Mouse (Mus musculus): ENCODE results near the gene Gm6676. TPM values are rescaled to one million over a fixed set of nuclear protein-coding genes. Genes with fewer than 3 reads are reported as not detected.
"Not testable (repeated sequence)": the region's sequence is repeated elsewhere in the genome, so short reads cannot be mapped to it uniquely, and the experiment has no call there.

Gene Gm6676
- polyA plus RNA-seq (2012; rRNA removed), result not detected in 2 replicates
- not detected in 2 replicates for polyA plus RNA-seq (2014; fragmentation: Nextera tagmentation; extraction: Ambion mirVana)

GRCm38 (mm10) chr14:7125312-7125711 lies at the start of gene Gm6676:
TSS of gene Gm6676 (minus strand) at chr14:7125412.
- H3K36me3 ChIP-seq (replicated peaks; ENCODE audit: control insufficient read depth, insufficient read depth, low read depth); DNase-seq (ENCODE audit: low read depth in 3 of 3, low spot score in 3 of 3); H3K4me1 ChIP-seq (replicated peaks; ENCODE audit: control insufficient read depth in 2 of 2, insufficient read depth in 2 of 2, low read length in 1 of 2); H3K27ac ChIP-seq; H3K4me2 ChIP-seq (ENCODE audit: low read depth); ATAC-seq (ENCODE audit: insufficient read depth); H3K27me3 ChIP-seq (ENCODE audit: control insufficient read depth, insufficient read depth, low read length); H3K4me3 ChIP-seq (ENCODE audit: insufficient read depth in 1 of 2, low read depth in 2 of 2, low read length in 2 of 2); H3K9ac ChIP-seq (replicated peaks); H3K9me3 ChIP-seq (ENCODE audit: control insufficient read depth, low read length): not testable (repeated sequence)
- no CpG with 5 or more reads among the region's 2 CpGs for WGBS (ENCODE audit: insufficient replicate concordance)

- not testable (repeated sequence) for DNase-seq (ENCODE audit: low read depth in 3 of 3, low spot score in 3 of 3)
These were observed 49.3 kb upstream of the Gm6676 start, which contains the start of gene Gm3512 for GRCm38 (mm10) chr14:7174483-7174971. TSS of gene Gm3512 (minus strand) at chr14:7174533.

GRCm38 (mm10) chr14:7105124-7105802 lies 19.9 kb downstream of the Gm6676 start:
- DNase-seq (ENCODE audit: low read depth in 3 of 3, low spot score in 3 of 3); H3K4me2 ChIP-seq (ENCODE audit: low read depth); H3K27me3 ChIP-seq (ENCODE audit: control insufficient read depth, insufficient read depth, low read length); H3K4me3 ChIP-seq (ENCODE audit: insufficient read depth in 1 of 2, low read depth in 2 of 2, low read length in 2 of 2); H3K27ac ChIP-seq; H3K36me3 ChIP-seq (replicated peaks; ENCODE audit: control insufficient read depth, insufficient read depth, low read depth); ATAC-seq (ENCODE audit: insufficient read depth); H3K9ac ChIP-seq (replicated peaks); H3K9me3 ChIP-seq (ENCODE audit: control insufficient read depth, low read length); H3K4me1 ChIP-seq (replicated peaks; ENCODE audit: control insufficient read depth in 2 of 2, insufficient read depth in 2 of 2, low read length in 1 of 2): not testable (repeated sequence)
- 3% methylated on average over 6 of the region's 54 CpGs for WGBS (ENCODE audit: insufficient replicate concordance)

More at GRCm38 (mm10) chr14:7174483-7174971, 49.3 kb upstream of the Gm6676 start, which contains the start of gene Gm3512:
- no CpG with 5 or more reads among the region's 37 CpGs for WGBS (ENCODE audit: insufficient replicate concordance)
- not testable (repeated sequence) for H3K4me1 ChIP-seq (replicated peaks; ENCODE audit: control insufficient read depth in 2 of 2, insufficient read depth in 2 of 2, low read length in 1 of 2); H3K4me2 ChIP-seq (ENCODE audit: low read depth); H3K9ac ChIP-seq (replicated peaks); H3K4me3 ChIP-seq (ENCODE audit: insufficient read depth in 1 of 2, low read depth in 2 of 2, low read length in 2 of 2); H3K27me3 ChIP-seq (ENCODE audit: control insufficient read depth, insufficient read depth, low read length); H3K27ac ChIP-seq; ATAC-seq (ENCODE audit: insufficient read depth); H3K9me3 ChIP-seq (ENCODE audit: control insufficient read depth, low read length); H3K36me3 ChIP-seq (replicated peaks; ENCODE audit: control insufficient read depth, insufficient read depth, low read depth)

GRCm38 (mm10) chr14:7100521-7100920 lies 24.7 kb downstream of the Gm6676 start, which contains the start of gene Gm3696:
TSS of gene Gm3696 (minus strand) at chr14:7100621.
- ATAC-seq (ENCODE audit: insufficient read depth); H3K9me3 ChIP-seq (ENCODE audit: control insufficient read depth, low read length); H3K36me3 ChIP-seq (replicated peaks; ENCODE audit: control insufficient read depth, insufficient read depth, low read depth); H3K9ac ChIP-seq (replicated peaks); H3K4me1 ChIP-seq (replicated peaks; ENCODE audit: control insufficient read depth in 2 of 2, insufficient read depth in 2 of 2, low read length in 1 of 2); H3K27ac ChIP-seq; H3K4me3 ChIP-seq (ENCODE audit: insufficient read depth in 1 of 2, low read depth in 2 of 2, low read length in 2 of 2); H3K27me3 ChIP-seq (ENCODE audit: control insufficient read depth, insufficient read depth, low read length); H3K4me2 ChIP-seq (ENCODE audit: low read depth); DNase-seq (ENCODE audit: low read depth in 3 of 3, low spot score in 3 of 3): not testable (repeated sequence)
- WGBS (ENCODE audit: insufficient replicate concordance), result 72% methylated on average over 1 of the region's 3 CpGs

Other genes starting within 250 kb of the Gm6676 start
- gene Gm3667, start 235.4 kb downstream of the Gm6676 start, polyA plus RNA-seq (2012; rRNA removed), result 0.02 TPM in 2 replicates
- gene Gm3667, start 235.4 kb downstream of the Gm6676 start, polyA plus RNA-seq (2014; fragmentation: Nextera tagmentation; extraction: Ambion mirVana), result not detected in 2 replicates
- gene Gm6356, start 151.6 kb downstream of the Gm6676 start, polyA plus RNA-seq (2012; rRNA removed), result not detected in 2 replicates
- not detected in 2 replicates for gene Gm6356, start 151.6 kb downstream of the Gm6676 start, polyA plus RNA-seq (2014; fragmentation: Nextera tagmentation; extraction: Ambion mirVana)
- 0.03 TPM in 1 of 2 replicates, not detected in the other for gene Gm10406, start 98.0 kb downstream of the Gm6676 start, polyA plus RNA-seq (2012; rRNA removed)
- gene Gm10406, start 98.0 kb downstream of the Gm6676 start, polyA plus RNA-seq (2014; fragmentation: Nextera tagmentation; extraction: Ambion mirVana), result not detected in 2 replicates
- not detected in 2 replicates for gene Gm3685, start 80.4 kb downstream of the Gm6676 start, polyA plus RNA-seq (2012; rRNA removed)
- not detected in 2 replicates for gene Gm3685, start 80.4 kb downstream of the Gm6676 start, polyA plus RNA-seq (2014; fragmentation: Nextera tagmentation; extraction: Ambion mirVana)
- gene Gm3696, start 24.8 kb downstream of the Gm6676 start, polyA plus RNA-seq (2012; rRNA removed), result 0.03 TPM in 1 of 2 replicates, not detected in the other
- gene Gm3696, start 24.8 kb downstream of the Gm6676 start, polyA plus RNA-seq (2014; fragmentation: Nextera tagmentation; extraction: Ambion mirVana), result 0.09 TPM in 1 of 2 replicates, not detected in the other
- 0.16 and 0.17 TPM in 2 replicates for gene Gm3512, start 49.1 kb upstream of the Gm6676 start, polyA plus RNA-seq (2012; rRNA removed)
- 0.09 TPM in 1 of 2 replicates, not detected in the other for gene Gm3512, start 49.1 kb upstream of the Gm6676 start, polyA plus RNA-seq (2014; fragmentation: Nextera tagmentation; extraction: Ambion mirVana)
- gene Gm16434, start 69.1 kb upstream of the Gm6676 start, polyA plus RNA-seq (2012; rRNA removed), result not detected in 2 replicates
- gene Gm16434, start 69.1 kb upstream of the Gm6676 start, polyA plus RNA-seq (2014; fragmentation: Nextera tagmentation; extraction: Ambion mirVana), result not detected in 2 replicates
- not detected in 2 replicates for gene Gm3727, start 139.3 kb upstream of the Gm6676 start, polyA plus RNA-seq (2012; rRNA removed)
- not detected in 2 replicates for gene Gm3727, start 139.3 kb upstream of the Gm6676 start, polyA plus RNA-seq (2014; fragmentation: Nextera tagmentation; extraction: Ambion mirVana)
- 0.03 and 0.04 TPM in 2 replicates for gene Gm3739, start 189.6 kb upstream of the Gm6676 start, polyA plus RNA-seq (2012; rRNA removed)
- gene Gm3739, start 189.6 kb upstream of the Gm6676 start, polyA plus RNA-seq (2014; fragmentation: Nextera tagmentation; extraction: Ambion mirVana), result not detected in 2 replicates
- gene Gm5797, start 207.0 kb upstream of the Gm6676 start, polyA plus RNA-seq (2012; rRNA removed), result not detected in 2 replicates
- not detected in 2 replicates for gene Gm5797, start 207.0 kb upstream of the Gm6676 start, polyA plus RNA-seq (2014; fragmentation: Nextera tagmentation; extraction: Ambion mirVana)
- gene Gm8374, start 239.7 kb upstream of the Gm6676 start, polyA plus RNA-seq (2012; rRNA removed), result not detected in 2 replicates
- not detected in 2 replicates for gene Gm8374, start 239.7 kb upstream of the Gm6676 start, polyA plus RNA-seq (2014; fragmentation: Nextera tagmentation; extraction: Ambion mirVana)